Mouse (Mus musculus) liver, adult 2 months (tissue): ENCODE measurements around the gene Col8a2. TPM values are rescaled to one million over a fixed set of nuclear protein-coding genes. Genes with fewer than 3 reads are reported as not detected.

Experiments used
- DNase-seq: peaks from one replicate; pipeline ENCODE4 v3.0.0-alpha.2; 2011; ENCODE audit warnings: low read depth, low spot score; ENCODE audit errors: extremely low read depth
- H3K27ac ChIP-seq: fragments of 200-500 bp; replicated peaks from 2 replicates; pipeline ENCODE4 v1.5.1; 2012; ENCODE audit warnings: low read depth, mild to moderate bottlenecking, control low read depth, inconsistent platforms, low read length; ENCODE audit not compliant: insufficient read depth
- H3K27me3 ChIP-seq: fragments of 200-500 bp; 2 replicates; pipeline ENCODE4 v1.6.1; 2012; ENCODE audit warnings: mild to moderate bottlenecking, moderate library complexity, low read length, inconsistent platforms; ENCODE audit not compliant: control insufficient read depth, insufficient read depth
- H3K36me3 ChIP-seq: fragments of 200-500 bp; 2 replicates; pipeline ENCODE4 v1.6.1; 2012; ENCODE audit warnings: low read length, inconsistent platforms; ENCODE audit not compliant: control insufficient read depth, insufficient read depth
- H3K4me1 ChIP-seq: fragments of 200-500 bp; 2 replicates; pipeline ENCODE4 v1.6.1; 2011; ENCODE audit warnings: low read length; ENCODE audit not compliant: control insufficient read depth, insufficient read depth
- H3K4me3 ChIP-seq: fragments of 200-500 bp; 2 replicates; pipeline ENCODE4 v1.5.1; 2011; ENCODE audit warnings: low read depth, mild to moderate bottlenecking, control low read depth, low read length, moderate library complexity; ENCODE audit not compliant: insufficient read depth
- H3K79me2 ChIP-seq: fragments of 200-500 bp; 2 replicates; pipeline ENCODE4 v1.6.1; 2012; ENCODE audit warnings: inconsistent platforms, mild to moderate bottlenecking, low read length, moderate library complexity; ENCODE audit not compliant: control insufficient read depth, insufficient read depth
- H3K9ac ChIP-seq: fragments of 200-500 bp; 2 replicates; pipeline ENCODE4 v1.6.1; 2012; ENCODE audit warnings: low read depth, mild to moderate bottlenecking, control low read depth, inconsistent platforms, low read length
- CTCF ChIP-seq: fragments of 200-500 bp; IDR thresholded peaks from 2 replicates; pipeline ENCODE4 v1.5.1; 2011; ENCODE audit warnings: low read depth, low read length, control low read depth
- POLR2A ChIP-seq: fragments of 200-500 bp; IDR thresholded peaks from 2 replicates; pipeline ENCODE4 v1.6.1; 2011; ENCODE audit warnings: low read length, control low read depth; ENCODE audit not compliant: insufficient read depth; ENCODE audit errors: extremely low read depth
- whole genome bisulfite sequencing: fragments of 180-500 bp; shearing (Covaris S2); methylation state at CpG from one replicate; pipeline ENCODE4 v1.1.7; 2018; 5-methylcytosine and 5-hydroxymethylcytosine counted together
- polyA plus RNA-seq: library from polyadenylated mRNA; depleted of rRNA; stranded (reverse); fragments of >200 nt; gene quantifications from 2 replicates; pipeline ENCODE4 v1.2.3, GENCODE M21; 2012
- total RNA-seq: library from RNA; depleted of rRNA; stranded (reverse); fragments of >200 nt; gene quantifications from 2 replicates; pipeline ENCODE4 v1.2.3, GENCODE M21; 2014

The Col8a2 gene
- total and polyA plus RNA-seq, 2 experiments: 0.09 to 0.17 TPM

DNA sequence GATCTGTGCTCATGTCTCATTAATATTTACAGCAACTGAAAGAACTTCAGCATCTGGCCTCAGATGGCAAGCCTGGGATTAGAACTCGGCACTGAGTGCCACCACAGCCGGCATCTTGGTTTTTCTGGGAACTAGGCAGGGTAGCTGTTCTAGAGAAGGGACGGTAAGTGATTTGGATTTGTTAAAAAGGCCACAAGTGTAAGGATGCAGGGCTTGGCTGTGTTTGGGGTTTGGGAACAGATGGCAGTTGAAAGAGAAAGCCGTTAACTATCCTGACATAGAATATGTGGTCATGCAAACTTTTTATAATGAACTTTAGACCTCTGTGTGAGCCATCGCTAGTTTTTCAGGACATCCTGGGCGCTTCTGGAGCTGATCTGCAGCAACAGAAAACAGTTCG lies 24.9 kb upstream of the Col8a2 start:
- Histone ChIP-seq H3K4me1 (peaks cover 17% of the 10 kb centered on the region), H3K27me3 (no peaks in the 10 kb centered on the region), H3K27ac (peak overlapping the region; percentile 62), H3K79me2 (peaks cover 16% of the 10 kb centered on the region; the same call in 1 of the 2 replicates), H3K9ac (no peak overlapping the region), H3K4me3 (no peak overlapping the region), H3K36me3 (no peaks in the 10 kb centered on the region)
- WGBS: 33% methylated on average over 7 of the region's 7 CpGs
- TF ChIP-seq POLR2A (no peak), CTCF (no peak)
- no peak for DNase-seq

DNA sequence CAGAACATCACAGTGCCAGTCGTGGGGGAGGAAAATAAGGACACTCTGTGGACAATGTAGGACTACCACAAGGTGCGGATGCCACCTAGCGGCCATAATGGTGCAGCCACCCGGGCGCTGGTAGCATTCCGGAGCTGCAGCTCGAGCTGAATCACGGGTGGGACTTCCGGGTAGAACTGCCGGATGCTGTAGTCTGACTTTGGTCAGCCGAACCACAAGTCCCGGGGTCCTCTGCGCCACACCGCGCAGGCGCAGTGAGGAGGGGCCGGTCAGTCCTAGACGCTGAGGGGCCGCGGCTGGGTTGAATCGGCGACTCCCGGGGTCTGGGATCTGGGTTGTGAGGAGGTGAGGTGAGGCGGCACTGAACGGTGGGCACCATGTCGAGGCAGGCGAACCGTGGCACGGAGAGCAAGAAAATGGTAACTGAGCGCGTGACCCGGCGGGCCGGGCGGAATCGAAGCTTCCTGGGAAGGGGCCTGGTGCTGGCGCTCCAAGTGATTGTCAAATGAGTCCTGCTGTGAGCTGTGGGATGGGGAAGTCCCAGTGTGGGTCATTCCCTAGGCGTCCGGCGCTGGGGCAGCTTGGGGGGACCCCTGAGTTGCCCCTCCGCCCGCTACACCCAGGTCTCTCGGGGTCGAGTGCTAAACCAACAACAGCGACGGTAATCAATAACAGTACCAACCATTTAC lies 24.3 kb upstream of the Col8a2 start, which contains the start of gene Trappc3:
Gene Trappc3 (plus strand): TSS at position 207 of the 689 bp plus-strand sequence.
- Histone ChIP-seq H3K79me2 (peaks cover 16% of the 10 kb centered on the region; the same call in 1 of the 2 replicates), H3K27ac (peak within 1 kb of the TSS; percentile 62), H3K4me3 (peak within 1 kb of the TSS; percentile 94), H3K9ac (peak within 1 kb of the TSS; percentile 95), H3K4me1 (peaks cover 17% of the 10 kb centered on the region), H3K27me3 (no peaks in the 10 kb centered on the region), H3K36me3 (no peaks in the 10 kb centered on the region)
- peak; percentile 93 for DNase-seq
- TF ChIP-seq POLR2A (0 out of 2 replicates have a peak, but pooled peaks have one; percentile 49), CTCF (peak; percentile 96)
- under 1% methylated on average over 46 of the region's 46 CpGs for WGBS

DNA sequence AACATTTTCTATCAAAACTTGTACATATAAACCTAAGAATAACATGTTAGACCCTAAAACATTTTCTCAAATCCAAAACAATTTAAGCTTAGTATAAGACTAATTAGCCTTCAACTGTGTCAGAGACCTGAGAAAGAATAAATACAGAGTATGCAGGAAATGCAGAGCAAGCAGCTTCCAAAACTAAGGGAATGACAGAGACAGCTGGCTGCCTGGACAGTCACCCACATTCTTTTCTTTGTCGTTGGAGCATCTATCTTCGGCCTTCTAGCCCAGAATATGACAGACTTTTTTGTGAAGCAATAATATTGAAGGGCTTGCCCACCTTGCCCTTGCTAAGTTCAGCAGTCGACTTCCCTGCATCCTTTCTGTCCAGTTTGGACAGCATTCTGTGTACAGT lies 17.3 kb upstream of the Col8a2 start:
- H3K27me3 ChIP-seq: no peaks in the 10 kb centered on the region
- DNase-seq: no peak
- WGBS: 51% methylated on average over 3 of the region's 3 CpGs
- H3K9ac ChIP-seq: no peak overlapping the region
- H3K36me3 ChIP-seq: peaks cover 6% of the 10 kb centered on the region; the same call in 1 of the 2 replicates
- no peaks in the 10 kb centered on the region for H3K4me1 ChIP-seq
- no peak overlapping the region for H3K4me3 ChIP-seq
- H3K79me2 ChIP-seq: peaks cover 3% of the 10 kb centered on the region; the same call in 1 of the 2 replicates
- TF ChIP-seq CTCF: no peak
- no peak for TF ChIP-seq POLR2A
- H3K27ac ChIP-seq: no peak overlapping the region

DNA sequence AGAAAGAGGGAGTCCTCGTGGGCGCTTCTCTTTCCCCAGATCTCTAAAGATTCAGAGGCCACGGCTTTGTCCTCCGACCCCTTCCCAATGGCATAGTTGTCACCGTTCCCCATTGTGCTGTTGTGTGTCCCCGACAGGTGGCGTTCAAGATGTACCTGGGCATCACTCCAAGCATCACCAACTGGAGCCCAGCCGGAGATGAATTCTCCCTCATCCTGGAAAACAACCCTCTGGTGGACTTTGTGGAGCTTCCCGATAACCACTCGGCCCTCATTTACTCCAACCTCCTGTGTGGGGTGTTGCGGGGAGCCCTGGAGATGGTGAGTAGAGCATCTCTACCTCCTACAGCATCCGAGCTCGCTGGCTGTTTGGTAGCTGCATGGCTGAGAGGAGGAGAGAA lies 12.8 kb upstream of the Col8a2 start:
- Histone ChIP-seq H3K36me3 (peaks cover 6% of the 10 kb centered on the region; the same call in 1 of the 2 replicates), H3K27ac (no peak overlapping the region), H3K79me2 (no peaks in the 10 kb centered on the region), H3K27me3 (no peaks in the 10 kb centered on the region), H3K4me3 (no peak overlapping the region), H3K9ac (no peak overlapping the region), H3K4me1 (no peaks in the 10 kb centered on the region)
- no peak for DNase-seq
- no peak for TF ChIP-seq CTCF
- TF ChIP-seq POLR2A: no peak
- WGBS: 90% methylated on average over 13 of the region's 13 CpGs

DNA sequence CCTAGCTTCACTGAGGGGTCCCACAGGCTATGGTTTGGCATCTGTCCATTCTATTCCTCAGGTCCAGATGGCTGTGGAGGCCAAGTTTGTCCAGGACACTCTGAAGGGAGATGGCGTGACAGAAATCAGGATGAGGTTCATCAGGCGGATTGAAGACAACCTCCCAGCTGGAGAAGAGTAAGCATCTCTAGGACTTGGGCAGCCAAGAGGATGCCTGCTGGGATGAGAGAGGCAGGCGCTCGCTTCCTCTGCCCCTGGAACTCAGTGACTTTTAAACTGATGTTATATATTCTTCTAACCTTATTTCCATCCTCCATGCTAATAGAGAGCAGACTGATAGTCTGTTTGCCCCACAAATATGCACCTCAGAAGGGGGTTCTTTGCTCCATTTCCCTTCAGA lies 11.5 kb upstream of the Col8a2 start:
- WGBS: 98% methylated on average over 4 of the region's 4 CpGs
- TF ChIP-seq CTCF: no peak
- no peak for TF ChIP-seq POLR2A

DNA sequence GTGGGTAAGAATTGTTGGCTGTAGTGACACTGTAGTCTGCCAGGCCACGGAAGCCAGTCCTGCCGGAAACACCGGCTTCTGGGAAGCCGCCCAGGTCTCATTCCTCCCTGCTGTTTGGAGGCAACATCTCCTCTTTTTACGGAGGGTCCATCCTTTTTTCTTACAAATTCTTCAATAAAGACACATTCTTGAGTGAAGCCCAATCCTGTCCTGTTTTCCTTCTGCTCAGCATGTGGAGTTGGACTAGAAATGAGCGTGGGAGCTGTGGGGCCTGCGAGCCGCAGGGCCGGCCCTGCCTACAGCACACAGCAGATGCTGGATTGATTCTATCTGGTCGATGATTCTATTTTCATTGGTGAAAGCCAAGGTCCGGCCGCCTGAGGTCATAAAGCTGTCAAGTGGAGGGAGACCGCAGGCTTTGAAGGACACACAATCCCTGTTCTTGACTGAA lies 10.9 kb upstream of the Col8a2 start:
- no peak for TF ChIP-seq CTCF
- no peak for TF ChIP-seq POLR2A
- H3K4me3 ChIP-seq: no peak overlapping the region
- whole genome bisulfite sequencing: 91% methylated on average over 13 of the region's 13 CpGs
- no peak overlapping the region for H3K27ac ChIP-seq
- H3K79me2 ChIP-seq: no peaks in the 10 kb centered on the region
- H3K36me3 ChIP-seq: peaks cover 6% of the 10 kb centered on the region; the same call in 1 of the 2 replicates
- H3K4me1 ChIP-seq: no peaks in the 10 kb centered on the region
- DNase-seq: no peak
- H3K9ac ChIP-seq: no peak overlapping the region
- no peaks in the 10 kb centered on the region for H3K27me3 ChIP-seq

More for the DNA sequence above, 11.5 kb upstream of the Col8a2 start:
- Histone ChIP-seq H3K79me2 (no peaks in the 10 kb centered on the region), H3K4me3 (no peak overlapping the region), H3K4me1 (no peaks in the 10 kb centered on the region), H3K27ac (no peak overlapping the region), H3K9ac (no peak overlapping the region), H3K36me3 (peaks cover 6% of the 10 kb centered on the region; the same call in 1 of the 2 replicates), H3K27me3 (no peaks in the 10 kb centered on the region)
- DNase-seq: no peak
